8 mouse cellular contexts compared by ENCODE assay signal in genomic region chr2:114145315-114145801, GRCm38 (mm10). TPM values are rescaled to one million over a fixed set of nuclear protein-coding genes. Genes with fewer than 3 reads are reported as not detected.
DNase-seq lines count a peak whose midpoint lies in the region; ATAC-seq and TF ChIP-seq lines count a peak whose summit lies in the region.

No protein-coding gene starts in this region.

- TF ChIP-seq EP300 in heart, postnatal 0 days (IDR thresholded peaks at IDR 0.05; ENCODE audit: low read depth), result no peak
- TF ChIP-seq EP300 in lung, postnatal 0 days (IDR thresholded peaks at IDR 0.05), result no peak

- H3K4me2 ChIP-seq in midbrain, embryonic 13.5 days (replicated peaks), result no peak overlapping the region
- no peak overlapping the region for H3K4me2 ChIP-seq in heart, postnatal 0 days (ENCODE audit: low read depth, low read length)
- no peak overlapping the region for H3K4me2 ChIP-seq in lung, postnatal 0 days (replicated peaks; ENCODE audit: low read depth, low read length)

- no peak for ATAC-seq in cerebellum, adult (ENCODE audit: insufficient number of reproducible peaks, low FRiP score, low TSS enrichment)
- ATAC-seq in midbrain, embryonic 13.5 days, result no peak
- ATAC-seq in heart, postnatal 0 days (ENCODE audit: insufficient read depth, low read depth), result no peak
- ATAC-seq in lung, postnatal 0 days, result no peak

- H3K36me3 ChIP-seq in midbrain, embryonic 10.5 days, result peaks cover 97% of the 10 kb centered on the region
- peaks cover 78% of the 10 kb centered on the region for H3K36me3 ChIP-seq in midbrain, embryonic 13.5 days
- H3K36me3 ChIP-seq in heart, postnatal 0 days (replicated peaks; ENCODE audit: control insufficient read depth, insufficient read depth, low read length), result peaks cover 69% of the 10 kb centered on the region
- H3K36me3 ChIP-seq in lung, postnatal 0 days (ENCODE audit: insufficient read depth, low read length), result peaks cover 19% of the 10 kb centered on the region; the same call in 1 of the 2 replicates

- H3K4me3 ChIP-seq in midbrain, embryonic 10.5 days, result no peak overlapping the region
- no peak overlapping the region for H3K4me3 ChIP-seq in midbrain, embryonic 13.5 days (replicated peaks)
- no peak overlapping the region for H3K4me3 ChIP-seq in heart, postnatal 0 days (ENCODE audit: low read depth, low read length)
- no peak overlapping the region for H3K4me3 ChIP-seq in lung, postnatal 0 days (ENCODE audit: low read depth, low read length)

- H3K27ac ChIP-seq in midbrain, embryonic 10.5 days (replicated peaks), result no peak overlapping the region
- H3K27ac ChIP-seq in midbrain, embryonic 13.5 days, result no peak overlapping the region
- H3K27ac ChIP-seq in heart, postnatal 0 days (ENCODE audit: low read depth), result no peak overlapping the region
- H3K27ac ChIP-seq in lung, postnatal 0 days (ENCODE audit: low read length), result no peak overlapping the region

- no peaks in the 10 kb centered on the region for H3K4me1 ChIP-seq in midbrain, embryonic 10.5 days
- H3K4me1 ChIP-seq in midbrain, embryonic 13.5 days (replicated peaks), result no peaks in the 10 kb centered on the region
- no peaks in the 10 kb centered on the region for H3K4me1 ChIP-seq in heart, postnatal 0 days (ENCODE audit: control insufficient read depth, insufficient read depth)
- H3K4me1 ChIP-seq in lung, postnatal 0 days (ENCODE audit: insufficient read depth, low read depth, low read length), result no peaks in the 10 kb centered on the region

- 90% methylated on average over 6 of the region's 6 CpGs for WGBS in midbrain, embryonic 10.5 days
- 83% methylated on average over 6 of the region's 6 CpGs for WGBS in midbrain, embryonic 13.5 days
- WGBS in heart, postnatal 0 days, result 59% methylated on average over 6 of the region's 6 CpGs
- WGBS in lung, postnatal 0 days, result 81% methylated on average over 6 of the region's 6 CpGs

- H3K9ac ChIP-seq in midbrain, embryonic 13.5 days (replicated peaks), result no peak overlapping the region
- no peak overlapping the region for H3K9ac ChIP-seq in heart, postnatal 0 days (replicated peaks; ENCODE audit: low read depth, low read length)
- no peak overlapping the region for H3K9ac ChIP-seq in lung, postnatal 0 days (replicated peaks; ENCODE audit: low read depth)

- H3K9me3 ChIP-seq in midbrain, embryonic 10.5 days (replicated peaks), result no peaks in the 10 kb centered on the region
- H3K9me3 ChIP-seq in midbrain, embryonic 13.5 days, result no peaks in the 10 kb centered on the region
- no peaks in the 10 kb centered on the region for H3K9me3 ChIP-seq in heart, postnatal 0 days (replicated peaks; ENCODE audit: control insufficient read depth, low read length)
- no peaks in the 10 kb centered on the region for H3K9me3 ChIP-seq in lung, postnatal 0 days (ENCODE audit: low read length)

- peak; percentile 79 for TF ChIP-seq CTCF in heart, postnatal 0 days (IDR thresholded peaks at IDR 0.05; ENCODE audit: low read depth)
- peak; percentile 77 for TF ChIP-seq CTCF in lung, postnatal 0 days (IDR thresholded peaks at IDR 0.05)

- peak; percentile 26 to 45 for DNase-seq in cerebellum, adult 18-20 months
- peak; percentile 24 for DNase-seq in midbrain, embryonic 10.5 days (ENCODE audit: low spot score)
- peak; percentile 42 for DNase-seq in c-Kit-positive CD71-negative TER-119-negative erythroid progenitor cells, embryonic 14.5 days (ENCODE audit: low read depth)
- peak; percentile 39 for DNase-seq in heart, postnatal 0 days (ENCODE audit: low spot score)
- peak; percentile 38 for DNase-seq in lung, postnatal 0 days (ENCODE audit: low spot score)
- peak; percentile 9 to 38 for DNase-seq in thymus, adult 18-20 months

- H3K27me3 ChIP-seq in midbrain, embryonic 10.5 days (ENCODE audit: low read depth, poor library complexity, severe bottlenecking), result no peaks in the 10 kb centered on the region
- H3K27me3 ChIP-seq in midbrain, embryonic 13.5 days, result no peaks in the 10 kb centered on the region
- no peaks in the 10 kb centered on the region for H3K27me3 ChIP-seq in heart, postnatal 0 days (ENCODE audit: control insufficient read depth, insufficient read depth, low read length)
- no peaks in the 10 kb centered on the region for H3K27me3 ChIP-seq in lung, postnatal 0 days (replicated peaks; ENCODE audit: insufficient read depth, low read length)

RNA-seq across cellular contexts. Expression of gene Aqr, which starts 41.5 kb away (rescaled TPM):
- 45.2 and 49.9 TPM in 2 replicates for polyA plus RNA-seq in midbrain, embryonic 10.5 days (2016; fragmentation: Nextera tagmentation; extraction: Ambion mirVana)
- 46.0 and 52.3 TPM in 2 replicates for polyA plus RNA-seq in midbrain, embryonic 13.5 days (2015; fragmentation: Nextera tagmentation; extraction: Ambion mirVana)
- 15.0 and 16.1 TPM in 2 replicates for total RNA-seq in heart, postnatal 0 days (2014; rRNA removed; ENCODE audit: low replicate concordance)
- polyA plus RNA-seq in heart, postnatal 0 days (2015; fragmentation: Nextera tagmentation; extraction: Ambion mirVana), result 15.9 and 18.6 TPM in 2 replicates
- 23.3 and 31.0 TPM in 2 replicates for polyA plus RNA-seq in lung, postnatal 0 days (2015; fragmentation: Nextera tagmentation; extraction: Ambion mirVana)

RNA-seq across cellular contexts. Expression of gene Zfp770, which starts 55.9 kb away (rescaled TPM):
- 2.5 and 2.6 TPM in 2 replicates for polyA plus RNA-seq in midbrain, embryonic 10.5 days (2016; fragmentation: Nextera tagmentation; extraction: Ambion mirVana)
- 3.8 and 4.7 TPM in 2 replicates for polyA plus RNA-seq in midbrain, embryonic 13.5 days (2015; fragmentation: Nextera tagmentation; extraction: Ambion mirVana)
- 6.7 and 7.3 TPM in 2 replicates for total RNA-seq in heart, postnatal 0 days (2014; rRNA removed; ENCODE audit: low replicate concordance)
- polyA plus RNA-seq in heart, postnatal 0 days (2015; fragmentation: Nextera tagmentation; extraction: Ambion mirVana), result 2.9 and 3.3 TPM in 2 replicates
- polyA plus RNA-seq in lung, postnatal 0 days (2015; fragmentation: Nextera tagmentation; extraction: Ambion mirVana), result 2.3 and 2.5 TPM in 2 replicates
